Mouse (Mus musculus): ENCODE data around the gene Plch2.

DNA sequence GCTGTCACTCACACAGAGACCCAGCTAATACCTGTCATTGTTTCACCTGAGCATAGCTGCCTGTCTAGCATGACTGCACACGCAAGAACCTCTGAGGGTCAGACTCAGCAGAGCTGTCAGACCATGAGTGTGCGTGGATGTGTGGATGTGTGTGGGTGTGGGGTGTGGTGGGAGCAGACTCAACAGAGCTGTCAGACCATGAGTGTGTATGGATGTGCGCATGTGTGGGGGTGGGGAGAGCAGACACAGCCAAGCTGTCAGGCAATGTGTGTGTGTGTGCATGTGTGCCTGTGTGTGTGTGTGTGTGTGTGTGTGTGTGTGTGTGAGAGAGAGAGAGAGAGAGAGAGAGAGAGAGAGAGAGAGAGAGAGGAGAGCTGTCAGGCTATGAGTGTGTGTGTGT, 51.3 kb downstream of the Plch2 start:
- TF ChIP-seq CTCF (IDR thresholded peaks at IDR 0.05; ENCODE audit: low read depth) (no peak), EP300 (IDR thresholded peaks at IDR 0.05; ENCODE audit: low read depth) (no peak)

All from liver, embryonic 14.5 days (tissue).